Mouse (Mus musculus): Measurements from ENCODE around the gene 4632433K11Rik. TPM values are rescaled to one million over a fixed set of nuclear protein-coding genes. Genes with fewer than 3 reads are reported as not detected.

4632433K11Rik gene
- total RNA-seq, 1 experiment from 2014 or later: not detected

Other genes with a start within 250 kb of the 4632433K11Rik start
- gene Tmem238, start 244.5 kb upstream of the 4632433K11Rik start, total RNA-seq (2021): 13.4 and 16.4 TPM in 2 replicates
- gene Rpl28, start 241.2 kb upstream of the 4632433K11Rik start, total RNA-seq (2021): 922 and 1,210 TPM in 2 replicates
- 114 and 127 TPM in 2 replicates for gene Ube2s, start 221.5 kb upstream of the 4632433K11Rik start, total RNA-seq (2021)
- 2.0 and 2.2 TPM in 2 replicates for gene Shisa7, start 189.4 kb upstream of the 4632433K11Rik start, total RNA-seq (2021)
- gene Isoc2b, start 163.9 kb upstream of the 4632433K11Rik start, total RNA-seq (2021): 24.0 and 30.5 TPM in 2 replicates
- 42.1 and 48.2 TPM in 2 replicates for gene Isoc2a, start 157.0 kb upstream of the 4632433K11Rik start, total RNA-seq (2021)
- gene Gm36210, start 127.6 kb upstream of the 4632433K11Rik start, total RNA-seq (2021): not detected in 2 replicates
- gene Zfp628, start 118.9 kb upstream of the 4632433K11Rik start, total RNA-seq (2021): 16.4 and 19.0 TPM in 2 replicates
- gene Nat14, start 112.1 kb upstream of the 4632433K11Rik start, total RNA-seq (2021): 7.7 and 9.1 TPM in 2 replicates
- 2.0 and 3.2 TPM in 2 replicates for gene Ssc5d, start 108.3 kb upstream of the 4632433K11Rik start, total RNA-seq (2021)
- 0.55 TPM in 1 of 2 replicates, not detected in the other for gene Sbk2, start 69.7 kb upstream of the 4632433K11Rik start, total RNA-seq (2021)
- gene Sbk3, start 63.0 kb upstream of the 4632433K11Rik start, total RNA-seq (2021): 0.15 TPM in 1 of 2 replicates, not detected in the other
- 21.1 and 31.6 TPM in 2 replicates for gene Zfp579, start 38.0 kb upstream of the 4632433K11Rik start, total RNA-seq (2021)
- gene Zfp524, start 19.7 kb upstream of the 4632433K11Rik start, total RNA-seq (2021): 15.3 and 17.6 TPM in 2 replicates
- 18.7 and 26.4 TPM in 2 replicates for gene Fiz1, start 19.4 kb upstream of the 4632433K11Rik start, total RNA-seq (2021)
- gene Gm44973, start 18.6 kb upstream of the 4632433K11Rik start, total RNA-seq (2021): not detected in 2 replicates
- gene Zfp865, start 13.7 kb upstream of the 4632433K11Rik start, total RNA-seq (2021): 27.7 and 34.3 TPM in 2 replicates
- 1.00 and 1.1 TPM in 2 replicates for gene Ccdc106, start 13.6 kb upstream of the 4632433K11Rik start, total RNA-seq (2021)
- 4.7 and 5.5 TPM in 2 replicates for gene Zfp784, start 4.3 kb downstream of the 4632433K11Rik start, total RNA-seq (2021)
- gene Zfp580, start 17.4 kb downstream of the 4632433K11Rik start, total RNA-seq (2021): 7.9 and 8.8 TPM in 2 replicates
- gene U2af2, start 28.0 kb downstream of the 4632433K11Rik start, total RNA-seq (2021): 191 and 195 TPM in 2 replicates
- gene Epn1, start 46.1 kb downstream of the 4632433K11Rik start, total RNA-seq (2021): 140 and 152 TPM in 2 replicates
- not detected in 2 replicates for gene Rfpl4, start 82.8 kb downstream of the 4632433K11Rik start, total RNA-seq (2021)
- 1.3 and 1.7 TPM in 2 replicates for gene Rasl2-9, start 91.8 kb downstream of the 4632433K11Rik start, total RNA-seq (2021)
- gene Vmn1r55, start 115.6 kb downstream of the 4632433K11Rik start, total RNA-seq (2021): not detected in 2 replicates
- not detected in 2 replicates for gene Vmn1r56, start 162.6 kb downstream of the 4632433K11Rik start, total RNA-seq (2021)
- gene Vmn1r57, start 184.4 kb downstream of the 4632433K11Rik start, total RNA-seq (2021): not detected in 2 replicates